Mouse (Mus musculus) retina, embryonic 14.5 days (tissue): ENCODE measurements around the gene Cd209a.
"Not testable (repeated sequence)": the region's sequence is repeated elsewhere in the genome, so short reads cannot be mapped to it uniquely, and the experiment has no call there.

ENCODE experiments used
- DNase-seq: peaks from one replicate; pipeline ENCODE4 v3.0.0-alpha.2; 2015; ENCODE audit warnings: low spot score

The Cd209a gene

DNA sequence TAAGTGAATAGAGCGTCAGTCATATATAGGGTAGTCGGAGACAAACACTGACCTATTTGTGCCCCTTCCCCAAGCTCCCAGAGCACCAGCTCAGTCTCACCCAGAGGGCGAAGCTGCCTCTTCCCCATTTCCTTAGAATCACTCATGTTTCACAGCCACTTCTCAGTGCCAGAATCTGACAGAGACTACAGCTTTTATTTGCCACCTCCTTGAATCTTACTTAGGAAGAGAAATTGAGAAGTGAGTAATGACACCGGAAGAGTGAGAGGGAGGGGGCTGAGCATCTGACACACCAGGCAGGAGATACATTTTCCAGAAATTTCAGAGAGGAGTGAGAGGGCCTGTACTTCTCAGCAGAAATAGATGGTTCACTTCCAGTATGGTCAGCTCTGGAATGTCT, at the start of gene Cd209a:
Cd209a (minus strand) TSS at position 224 of the 400 bp plus-strand sequence.
- no peak for DNase-seq

- DNase-seq: not testable (repeated sequence)
These were observed 19.9 kb upstream of the Cd209a start for GRCm38 (mm10) chr8:3768641-3769040.

- DNase-seq: peak; percentile 94
These were observed 5.6 kb upstream of the Cd209a start for GRCm38 (mm10) chr8:3754261-3754850.

DNA sequence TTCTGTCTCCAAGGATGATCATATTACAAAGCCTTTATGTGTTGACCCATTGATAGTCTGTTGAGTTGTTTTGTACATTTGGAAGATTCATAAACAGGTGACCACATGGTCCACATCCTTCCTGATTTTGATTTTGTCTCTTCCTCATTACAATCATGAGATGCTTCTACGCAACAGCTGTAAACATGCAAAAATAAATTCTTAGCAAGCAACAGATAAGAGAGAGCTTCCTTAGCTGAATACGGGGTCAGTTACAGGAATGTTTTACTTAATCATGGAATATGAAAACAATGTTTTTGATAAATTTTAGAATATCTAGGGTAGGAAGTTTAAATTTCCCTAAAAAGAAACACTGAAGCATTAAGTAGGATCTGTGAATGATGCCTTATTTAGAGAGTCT, 11.8 kb downstream of the Cd209a start:
- DNase-seq: no peak

- DNase-seq: no peak
These were observed 13.2 kb downstream of the Cd209a start for GRCm38 (mm10) chr8:3735599-3735998.

DNA sequence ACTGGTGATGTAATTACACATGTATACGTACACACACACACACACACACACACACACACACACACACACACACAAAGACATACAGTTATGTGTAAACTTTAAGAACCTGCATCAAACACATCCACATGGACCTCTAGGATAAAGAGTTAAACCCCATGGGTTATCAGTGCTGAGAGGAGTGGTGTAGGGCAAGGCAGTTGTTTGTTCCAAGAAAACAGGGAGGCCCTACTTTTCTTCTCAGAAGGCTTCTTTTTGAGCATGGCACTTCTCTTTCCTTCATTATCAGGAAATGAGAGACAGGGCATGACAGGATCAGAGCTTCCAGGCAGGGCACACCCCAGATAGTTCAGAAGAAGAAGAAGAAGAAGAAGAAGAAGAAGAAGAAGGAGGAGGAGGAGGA, 14.7 kb downstream of the Cd209a start:
- no peak for DNase-seq

DNA sequence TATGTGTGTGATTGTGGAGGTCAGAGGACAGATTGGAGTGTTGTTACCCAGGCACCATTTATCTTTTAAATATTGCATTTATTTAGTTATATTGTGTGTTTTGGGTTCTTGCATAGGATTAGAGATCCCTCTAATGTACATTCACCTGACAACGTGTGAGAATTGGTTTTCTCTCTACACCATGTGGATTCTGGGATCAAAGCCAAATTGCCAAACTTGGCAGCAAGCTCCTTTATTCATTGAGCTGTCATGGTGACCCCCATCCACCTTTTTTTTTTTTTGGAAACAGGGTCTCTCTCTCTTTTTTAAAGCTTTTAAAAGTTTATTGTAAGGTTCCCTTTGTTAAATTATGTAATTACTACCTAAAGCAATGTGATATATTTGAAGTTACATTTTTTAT, 27.7 kb downstream of the Cd209a start:
- no peak for DNase-seq

DNA sequence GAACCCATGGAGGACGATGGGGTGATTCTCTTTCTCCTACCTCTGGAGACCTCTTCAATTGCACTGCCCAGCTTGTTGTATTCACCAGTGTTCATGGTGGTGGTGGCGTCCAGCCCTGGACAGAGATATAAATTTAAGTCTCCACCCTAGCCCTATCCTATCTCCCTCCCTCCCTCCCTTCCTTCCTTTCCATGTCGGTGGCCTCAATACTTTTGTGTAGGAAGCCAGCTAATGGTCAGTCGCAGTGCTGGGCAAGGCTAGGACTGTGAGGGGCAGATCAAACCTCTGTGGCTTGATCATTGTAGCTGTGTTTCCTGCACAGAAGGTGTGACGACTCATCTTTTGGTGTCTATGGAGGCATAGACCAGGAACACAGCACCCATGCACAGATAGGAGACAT, 28.2 kb downstream of the Cd209a start, which contains the start of gene Clec4g:
Clec4g (minus strand) TSS at position 101 of the 400 bp plus-strand sequence.
- DNase-seq: no peak

DNA sequence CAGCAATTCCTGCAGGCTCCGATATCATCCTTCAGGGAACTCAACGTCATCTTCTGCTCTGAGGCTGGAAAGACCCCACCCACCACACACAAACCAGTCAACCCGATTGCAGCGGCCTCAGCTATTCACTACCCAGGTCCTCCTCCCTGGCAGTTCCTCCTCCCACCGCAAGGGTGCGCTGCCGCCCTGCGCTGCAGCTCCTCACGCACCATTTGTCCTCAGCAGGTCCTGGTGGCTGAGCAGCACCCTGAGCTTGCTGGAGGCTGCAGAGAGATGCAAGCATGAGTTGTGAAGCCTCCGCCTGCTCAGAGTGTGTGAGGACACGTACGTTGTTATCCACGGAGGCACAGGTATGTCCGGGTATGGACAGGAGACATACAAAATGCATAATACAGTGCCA, 30.2 kb downstream of the Cd209a start:
- peak; percentile 75 for DNase-seq

DNA sequence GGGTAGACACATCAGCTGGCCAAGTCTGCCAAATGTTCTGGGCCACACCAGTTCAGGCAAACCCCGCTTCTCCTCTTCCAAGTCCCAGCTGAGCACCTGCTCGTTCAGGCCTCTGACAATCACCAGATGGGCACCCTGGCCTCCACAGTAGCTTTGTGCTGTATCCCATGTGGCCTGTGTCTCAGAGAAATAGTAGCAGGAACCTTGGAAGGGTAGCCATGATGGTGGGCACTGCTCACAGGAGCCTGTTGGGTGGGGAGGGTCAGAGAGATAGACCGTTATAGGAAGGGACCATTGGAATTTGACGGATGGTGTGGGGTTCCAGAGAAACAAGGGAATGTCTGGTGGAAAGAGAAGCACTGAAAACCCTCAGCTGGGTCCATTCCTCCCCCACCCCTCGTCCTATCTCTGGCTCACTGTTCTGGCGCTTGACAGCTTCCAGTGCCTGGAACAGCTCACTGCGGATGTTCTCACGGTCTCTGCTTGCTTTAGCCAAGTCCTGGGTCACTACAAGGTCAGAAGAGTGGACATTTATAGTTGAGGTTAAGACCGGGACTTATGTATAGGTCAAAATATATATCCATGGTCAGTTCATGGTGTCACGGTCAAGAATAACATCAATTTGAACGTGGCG, 31.3 kb downstream of the Cd209a start:
- DNase-seq: no peak

DNA sequence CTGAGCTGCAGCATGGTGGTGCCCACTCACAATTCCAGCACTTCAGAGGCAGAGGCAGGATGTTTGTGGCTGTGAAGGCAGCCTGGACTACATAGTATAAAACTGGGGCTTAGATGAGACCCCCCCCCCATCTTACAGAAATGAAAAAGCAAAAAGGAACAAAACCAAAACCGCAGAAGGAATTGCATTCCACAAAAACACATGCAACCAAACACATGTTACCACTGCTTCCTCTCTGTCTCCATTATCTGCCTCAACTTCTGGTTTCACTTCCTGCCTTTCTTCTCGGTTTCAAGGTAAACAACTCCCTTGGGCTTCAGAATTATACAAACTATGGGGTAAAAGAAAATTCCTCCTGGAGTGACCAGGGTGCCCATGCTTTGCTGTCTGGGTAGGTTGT, 37.1 kb downstream of the Cd209a start:
- no peak for DNase-seq

DNA sequence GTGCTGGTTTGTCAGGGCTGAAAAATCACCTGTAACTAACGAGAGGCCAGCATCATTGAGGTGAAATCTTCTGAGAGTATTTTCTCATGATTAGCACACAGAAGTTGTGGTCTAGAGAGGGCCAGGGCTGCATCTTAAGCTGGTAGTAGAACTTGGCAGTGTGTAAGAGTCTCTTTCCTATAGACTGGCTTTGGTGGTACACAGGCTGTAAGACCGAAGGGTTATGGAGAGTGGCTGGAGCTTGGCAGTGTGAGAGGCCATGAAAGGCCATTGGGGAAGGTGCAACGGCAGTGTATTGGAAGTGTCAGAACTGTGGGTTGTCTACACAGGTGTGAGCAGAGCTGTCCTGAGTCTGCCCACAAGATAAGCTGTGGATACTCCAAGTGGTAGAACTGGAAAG, 38.5 kb downstream of the Cd209a start:
- no peak for DNase-seq

- DNase-seq: no peak
These were observed 41.2 kb downstream of the Cd209a start for GRCm38 (mm10) chr8:3707611-3708010.

DNA sequence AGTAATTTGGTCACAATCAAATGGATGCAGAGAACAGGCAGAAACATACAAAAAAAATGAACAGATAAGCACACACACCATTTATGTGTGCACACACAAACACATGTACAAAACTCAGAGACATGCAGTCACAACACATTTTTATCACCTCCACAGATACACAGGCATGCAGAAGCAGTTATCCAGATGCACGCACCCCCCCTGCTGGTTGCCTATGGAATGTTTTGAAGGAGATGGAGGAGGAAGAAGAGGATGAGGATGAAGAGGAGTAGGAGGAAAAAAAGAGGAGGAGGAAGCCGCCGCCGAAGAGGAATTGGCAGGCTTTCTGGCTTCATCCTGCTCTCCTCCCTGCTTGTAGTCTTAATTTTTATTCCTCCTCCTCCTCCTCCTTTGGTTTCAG, 43.1 kb downstream of the Cd209a start:
- DNase-seq: peak; percentile 34

DNA sequence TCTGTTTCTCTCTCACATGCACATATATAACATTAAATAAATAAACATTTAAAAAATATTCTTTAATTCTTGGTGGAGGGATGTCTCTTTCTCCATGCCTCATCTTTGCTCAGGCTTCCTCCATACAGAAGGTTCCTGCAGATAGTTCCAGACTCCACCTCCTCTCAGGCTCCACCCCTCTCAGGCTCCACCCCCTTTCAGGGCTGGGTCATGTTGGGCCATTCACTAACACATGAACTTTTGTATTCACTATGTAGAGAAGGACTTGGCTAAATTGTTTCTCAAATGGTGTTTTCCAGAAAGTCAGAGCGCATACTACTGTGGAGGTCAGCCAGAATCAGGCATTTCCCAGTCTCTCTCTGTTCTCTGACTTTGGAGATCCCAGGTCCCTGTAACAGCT, 47.3 kb downstream of the Cd209a start:
- DNase-seq: no peak

GRCm38 (mm10) chr8:3694121-3694520, 54.7 kb downstream of the Cd209a start, which contains the start of gene Fcer2a:
Gene Fcer2a, minus strand, starts transcription at chr8:3694175.
- no peak for DNase-seq
